8 mouse cellular contexts compared by ENCODE assay signal in genomic region chr15:97085833-97086232, GRCm38 (mm10). TPM values are rescaled to one million over a fixed set of nuclear protein-coding genes. Genes with fewer than 3 reads are reported as not detected.
A peak's percentile ranks its signal among the peaks of the same experiment; 100 is the strongest.
DNase-seq lines count a peak whose midpoint lies in the region; ATAC-seq and TF ChIP-seq lines count a peak whose summit lies in the region.

No protein-coding gene starts in this region.

- H3K4me1 ChIP-seq in forebrain, embryonic 14.5 days (ENCODE audit: control insufficient read depth, insufficient read depth, low read length): no peaks in the 10 kb centered on the region
- H3K4me1 ChIP-seq in forebrain, embryonic 15.5 days: no peaks in the 10 kb centered on the region
- peaks cover 13% of the 10 kb centered on the region for H3K4me1 ChIP-seq in E14TG2a.4 (replicated peaks; ENCODE audit: low read depth, low read length)
- H3K4me1 ChIP-seq in hindbrain, embryonic 13.5 days (replicated peaks): peaks cover 7% of the 10 kb centered on the region
- peaks cover 10% of the 10 kb centered on the region for H3K4me1 ChIP-seq in lung, embryonic 15.5 days

- intact Hi-C loops in left cerebral cortex, postnatal 36 days (cut with DNase I): no loop called here

- no peak overlapping the region for H3K4me3 ChIP-seq in forebrain, embryonic 14.5 days (ENCODE audit: low read depth, low read length)
- no peak overlapping the region for H3K4me3 ChIP-seq in forebrain, embryonic 15.5 days
- H3K4me3 ChIP-seq in E14TG2a.4 (replicated peaks; ENCODE audit: low read length): peak overlapping the region; percentile 51
- H3K4me3 ChIP-seq in hindbrain, embryonic 13.5 days: no peak overlapping the region
- H3K4me3 ChIP-seq in lung, embryonic 15.5 days: no peak overlapping the region

- peak; percentile 53 for DNase-seq in forebrain, embryonic 14.5 days (ENCODE audit: low spot score)
- no peak for DNase-seq in urinary bladder, postnatal 14 days (ENCODE audit: low spot score)
- DNase-seq in left cerebral cortex, postnatal 36 days (ENCODE audit: low spot score in 2 of 2): no peak

- 0 out of 2 replicates have a peak, but pooled peaks have one; percentile 32 for ATAC-seq in forebrain, embryonic 14.5 days
- no peak for ATAC-seq in forebrain, embryonic 15.5 days (replicated peaks)
- no peak for ATAC-seq in hindbrain, embryonic 13.5 days (ENCODE audit: low FRiP score)
- ATAC-seq in lung, embryonic 15.5 days (ENCODE audit: borderline replicate concordance, extremely low read depth, low FRiP score, low TSS enrichment): peak; percentile 60; the same call in 1 of the 2 replicates
- no peak for ATAC-seq in monocyte, adult 5-6 weeks (replicated peaks; ENCODE audit: insufficient number of reproducible peaks, low FRiP score, low TSS enrichment, poor library complexity, severe bottlenecking)

- H3K9ac ChIP-seq in forebrain, embryonic 14.5 days (ENCODE audit: low read length): no peak overlapping the region
- H3K9ac ChIP-seq in forebrain, embryonic 15.5 days (replicated peaks): no peak overlapping the region
- no peak overlapping the region for H3K9ac ChIP-seq in hindbrain, embryonic 13.5 days
- H3K9ac ChIP-seq in lung, embryonic 15.5 days: no peak overlapping the region

- H3K4me2 ChIP-seq in forebrain, embryonic 14.5 days (ENCODE audit: low read length): no peak overlapping the region
- no peak overlapping the region for H3K4me2 ChIP-seq in forebrain, embryonic 15.5 days (replicated peaks)
- H3K4me2 ChIP-seq in hindbrain, embryonic 13.5 days: peak overlapping the region; percentile 16; the same call in 1 of the 2 replicates
- peak overlapping the region; percentile 3; the same call in 1 of the 2 replicates for H3K4me2 ChIP-seq in lung, embryonic 15.5 days

- no peak overlapping the region for H3K27ac ChIP-seq in forebrain, embryonic 14.5 days (ENCODE audit: low read depth, low read length)
- no peak overlapping the region for H3K27ac ChIP-seq in forebrain, embryonic 15.5 days (replicated peaks)
- H3K27ac ChIP-seq in hindbrain, embryonic 13.5 days: no peak overlapping the region
- no peak overlapping the region for H3K27ac ChIP-seq in lung, embryonic 15.5 days

- H3K27me3 ChIP-seq in forebrain, embryonic 14.5 days (replicated peaks; ENCODE audit: control insufficient read depth, insufficient read depth, low read length): no peaks in the 10 kb centered on the region
- no peaks in the 10 kb centered on the region for H3K27me3 ChIP-seq in forebrain, embryonic 15.5 days
- H3K27me3 ChIP-seq in E14TG2a.4 (ENCODE audit: insufficient read depth, low read length): no peaks in the 10 kb centered on the region
- H3K27me3 ChIP-seq in hindbrain, embryonic 13.5 days: no peaks in the 10 kb centered on the region
- H3K27me3 ChIP-seq in lung, embryonic 15.5 days: no peaks in the 10 kb centered on the region

- H3K36me3 ChIP-seq in forebrain, embryonic 14.5 days (ENCODE audit: control insufficient read depth, insufficient read depth, low read length): no peaks in the 10 kb centered on the region
- no peaks in the 10 kb centered on the region for H3K36me3 ChIP-seq in forebrain, embryonic 15.5 days
- peaks cover 4% of the 10 kb centered on the region for H3K36me3 ChIP-seq in E14TG2a.4 (ENCODE audit: insufficient read depth, low read length)
- no peaks in the 10 kb centered on the region for H3K36me3 ChIP-seq in hindbrain, embryonic 13.5 days
- H3K36me3 ChIP-seq in lung, embryonic 15.5 days: no peaks in the 10 kb centered on the region

- no peak for TF ChIP-seq CTCF in E14TG2a.4 (conservative IDR thresholded peaks at IDR 0.05; ENCODE audit: low read length)

- no peaks in the 10 kb centered on the region for H3K9me3 ChIP-seq in forebrain, embryonic 14.5 days (replicated peaks; ENCODE audit: control insufficient read depth, low read length)
- no peaks in the 10 kb centered on the region for H3K9me3 ChIP-seq in forebrain, embryonic 15.5 days
- H3K9me3 ChIP-seq in E14TG2a.4 (ENCODE audit: low read length): peaks cover 27% of the 10 kb centered on the region
- H3K9me3 ChIP-seq in hindbrain, embryonic 13.5 days: no peaks in the 10 kb centered on the region
- no peaks in the 10 kb centered on the region for H3K9me3 ChIP-seq in lung, embryonic 15.5 days

- 66% methylated on average over 5 of the region's 5 CpGs for WGBS in forebrain, embryonic 14.5 days
- 57% methylated on average over 5 of the region's 5 CpGs for WGBS in forebrain, embryonic 15.5 days
- WGBS in hindbrain, embryonic 13.5 days: 49% methylated on average over 5 of the region's 5 CpGs
- WGBS in lung, embryonic 15.5 days: 23% methylated on average over 5 of the region's 5 CpGs

RNA-seq across cellular contexts. Expression of gene Slc38a4, which starts 30.1 kb away (rescaled TPM):
- polyA plus RNA-seq in forebrain, embryonic 14.5 days (2014; fragmentation: Nextera tagmentation; extraction: Ambion mirVana): 4.6 and 5.7 TPM in 2 replicates
- polyA plus RNA-seq in forebrain, embryonic 15.5 days (2015; fragmentation: Nextera tagmentation; extraction: Ambion mirVana): 2.4 and 3.0 TPM in 2 replicates
- 5.1 and 6.2 TPM in 2 replicates for polyA plus RNA-seq in hindbrain, embryonic 13.5 days (2015; fragmentation: Nextera tagmentation; extraction: Ambion mirVana)
- polyA plus RNA-seq in lung, embryonic 15.5 days (2015; fragmentation: Nextera tagmentation; extraction: Ambion mirVana): 70.0 and 74.0 TPM in 2 replicates
- not detected in 3 replicates for total RNA-seq in monocyte, adult 5-6 weeks (2017)
- 1 to 10 TPM in 1 of 2 experiments, under 1 TPM in 1; 0.64 to 1.4 TPM for total RNA-seq in left cerebral cortex, postnatal 36 days (2021)

Comparison
In these comparisons a context has a peak if more than half of its experiments do, and no peak if none do; other contexts are left out.
1. ATAC-seq: peak in forebrain, embryonic 14.5 days (single experiment) and lung, embryonic 15.5 days (single experiment); none in forebrain, embryonic 15.5 days (single experiment), hindbrain, embryonic 13.5 days (single experiment) and monocyte, adult 5-6 weeks (single experiment).
2. H3K4me2 ChIP-seq: peak in hindbrain, embryonic 13.5 days (single experiment) and lung, embryonic 15.5 days (single experiment); none in forebrain, embryonic 14.5 days (single experiment) and forebrain, embryonic 15.5 days (single experiment).